Mouse (Mus musculus): ENCODE results near the gene Ap3s2.

- TF ChIP-seq MAFK (IDR thresholded peaks at IDR 0.05; ENCODE audit: insufficient read depth, low read depth, low read length): no peak
- no peak for TF ChIP-seq CHD2 (IDR thresholded peaks at IDR 0.05; ENCODE audit: low read depth, low read length)
- no peak for TF ChIP-seq HCFC1 (IDR thresholded peaks at IDR 0.05; ENCODE audit: borderline replicate concordance, insufficient read depth, low read length)
- TF ChIP-seq ZC3H11A (IDR thresholded peaks at IDR 0.05; ENCODE audit: borderline replicate concordance, low read depth, low read length): no peak
These were observed 27.6 kb downstream of the Ap3s2 start for GRCm38 (mm10) chr7:79892576-79893428.
